In genomic region chr13:110382447-110382901, GRCm38 (mm10) we compare ENCODE assay signal across 9 mouse cellular contexts. TPM values are rescaled to one million over a fixed set of nuclear protein-coding genes. Genes with fewer than 3 reads are reported as not detected.
DNase-seq lines count a peak whose midpoint lies in the region; ATAC-seq and TF ChIP-seq lines count a peak whose summit lies in the region.
"Had no signal": no experiment of that assay in that cellular context is flagged by ENCODE, and none has a peak within 500 bp of the region (broad histone marks: within the 10 kb centered on the region; RNA-seq: fewer than 3 reads in every experiment).

No protein-coding gene starts in this region.

- no peak for TF ChIP-seq POLR2A in kidney, adult 2 months (IDR thresholded peaks at IDR 0.05; ENCODE audit: low read depth, low read length)

- no peak overlapping the region for H3K4me3 ChIP-seq in kidney, adult 2 months (ENCODE audit: insufficient read depth, low read depth, low read length)
- no peak overlapping the region for H3K4me3 ChIP-seq in kidney, embryonic 16.5 days (ENCODE audit: low read length)
- H3K4me3 ChIP-seq in ES-E14 (ENCODE audit: insufficient read depth in 1 of 2, low read depth in 1 of 2, low read length in 2 of 2, poor library complexity in 1 of 2, severe bottlenecking in 1 of 2) = no peak overlapping the region
- no peak overlapping the region for H3K4me3 ChIP-seq in hindbrain, embryonic 15.5 days
- no peak overlapping the region for H3K4me3 ChIP-seq in midbrain, embryonic 11.5 days (ENCODE audit: low read depth, low read length)

- no peak overlapping the region for H3K27ac ChIP-seq in kidney, adult 2 months (ENCODE audit: insufficient read depth, low read depth, low read length)
- no peak overlapping the region for H3K27ac ChIP-seq in kidney, embryonic 16.5 days (ENCODE audit: low read length)
- H3K27ac ChIP-seq in ES-E14 (ENCODE audit: insufficient read depth, low read depth, low read length, poor library complexity, severe bottlenecking) = no peak overlapping the region
- H3K27ac ChIP-seq in hindbrain, embryonic 15.5 days (replicated peaks) = no peak overlapping the region
- H3K27ac ChIP-seq in midbrain, embryonic 11.5 days (ENCODE audit: low read depth, low read length) = no peak overlapping the region

- no peaks in the 10 kb centered on the region for H3K9me3 ChIP-seq in kidney, embryonic 16.5 days (ENCODE audit: low read length)
- no peaks in the 10 kb centered on the region for H3K9me3 ChIP-seq in ES-E14 (ENCODE audit: control insufficient read depth, insufficient read depth, low read depth, low read length)
- H3K9me3 ChIP-seq in hindbrain, embryonic 15.5 days = no peaks in the 10 kb centered on the region
- no peaks in the 10 kb centered on the region for H3K9me3 ChIP-seq in midbrain, embryonic 11.5 days (ENCODE audit: control insufficient read depth, low read length)

- WGBS in kidney, adult 2 months = 18% methylated on average over 5 of the region's 5 CpGs
- WGBS in kidney, embryonic 16.5 days = 18% methylated on average over 5 of the region's 5 CpGs
- WGBS in hindbrain, embryonic 15.5 days = 20% methylated on average over 5 of the region's 5 CpGs
- 21% methylated on average over 5 of the region's 5 CpGs for WGBS in midbrain, embryonic 11.5 days

- H3K4me2 ChIP-seq in kidney, embryonic 16.5 days (replicated peaks; ENCODE audit: low read depth, low read length) = no peak overlapping the region
- H3K4me2 ChIP-seq in hindbrain, embryonic 15.5 days = no peak overlapping the region
- H3K4me2 ChIP-seq in midbrain, embryonic 11.5 days = no peak overlapping the region

- in situ Hi-C loops in ES-E14 (cut with MboI; ENCODE audit: low sequenced_read_pairs in 2 of 2, unreplicated experiment in 2 of 2) = loop anchor here (5.0 to 25.0 kb wide), 3 partner anchors 855 to 1030 kb away; no protein-coding TSS in a partner anchor

- peak; percentile 38 for DNase-seq in kidney, adult 2 months
- peak; percentile 57 for DNase-seq in ES-E14 (ENCODE audit: low read depth, low spot score)
- peak; percentile 97 for DNase-seq in midbrain, embryonic 11.5 days (ENCODE audit: low spot score, missing footprints)
- DNase-seq in yolk sac, embryonic 10.5 days (ENCODE audit: low spot score) = no peak
- no peak for DNase-seq in frontal cortex, postnatal 14 days (ENCODE audit: low spot score in 2 of 2)

- H3K9ac ChIP-seq in kidney, embryonic 16.5 days (replicated peaks; ENCODE audit: low read length) = no peak overlapping the region
- H3K9ac ChIP-seq in ES-E14 (ENCODE audit: insufficient read depth, low read depth, low read length, poor library complexity, severe bottlenecking) = no peak overlapping the region
- no peak overlapping the region for H3K9ac ChIP-seq in hindbrain, embryonic 15.5 days
- H3K9ac ChIP-seq in midbrain, embryonic 11.5 days (ENCODE audit: low read length) = no peak overlapping the region

- no peak for ATAC-seq in kidney, embryonic 16.5 days (ENCODE audit: low FRiP score, low TSS enrichment)
- ATAC-seq in common myeloid progenitor, adult 5-6 weeks (replicated peaks; ENCODE audit: low read depth, poor library complexity, severe bottlenecking) = peak; percentile 54; the same call in 1 of the 2 replicates
- 0 out of 2 replicates have a peak, but pooled peaks have one; percentile 34 for ATAC-seq in hindbrain, embryonic 15.5 days (ENCODE audit: low FRiP score, low read depth)
- peak; percentile 55; the same call in 1 of the 2 replicates for ATAC-seq in midbrain, embryonic 11.5 days (ENCODE audit: low FRiP score)

- H3K4me1 ChIP-seq in kidney, adult 2 months (ENCODE audit: control insufficient read depth, insufficient read depth, low read length) = no peaks in the 10 kb centered on the region
- H3K4me1 ChIP-seq in kidney, embryonic 16.5 days (ENCODE audit: insufficient read depth, low read length) = no peaks in the 10 kb centered on the region
- H3K4me1 ChIP-seq in ES-E14 (ENCODE audit: control insufficient read depth in 2 of 2, insufficient read depth in 2 of 2, low read length in 2 of 2, poor library complexity in 1 of 2) = no peaks in the 10 kb centered on the region
- no peaks in the 10 kb centered on the region for H3K4me1 ChIP-seq in hindbrain, embryonic 15.5 days (replicated peaks)
- H3K4me1 ChIP-seq in midbrain, embryonic 11.5 days (ENCODE audit: control insufficient read depth, insufficient read depth, low read length) = no peaks in the 10 kb centered on the region

- H3K36me3 ChIP-seq in kidney, adult 2 months (ENCODE audit: control insufficient read depth, insufficient read depth, low read length) = no peaks in the 10 kb centered on the region
- H3K36me3 ChIP-seq in kidney, embryonic 16.5 days (ENCODE audit: insufficient read depth, low read length) = no peaks in the 10 kb centered on the region
- no peaks in the 10 kb centered on the region for H3K36me3 ChIP-seq in ES-E14 (ENCODE audit: control insufficient read depth, insufficient read depth, low read length, poor library complexity, severe bottlenecking)
- H3K36me3 ChIP-seq in hindbrain, embryonic 15.5 days = no peaks in the 10 kb centered on the region
- no peaks in the 10 kb centered on the region for H3K36me3 ChIP-seq in midbrain, embryonic 11.5 days (ENCODE audit: control insufficient read depth, insufficient read depth, low read length)

- TF ChIP-seq CTCF in kidney, adult 2 months (conservative IDR thresholded peaks at IDR 0.05; ENCODE audit: insufficient read depth, insufficient read length, low read depth, low read length) = 0 out of 2 replicates have a peak, but pooled peaks have one; percentile 8

- H3K27me3 ChIP-seq in kidney, adult 2 months (replicated peaks; ENCODE audit: control insufficient read depth, insufficient read depth, low read length) = no peaks in the 10 kb centered on the region
- no peaks in the 10 kb centered on the region for H3K27me3 ChIP-seq in kidney, embryonic 16.5 days (ENCODE audit: insufficient read depth, low read length)
- H3K27me3 ChIP-seq in hindbrain, embryonic 15.5 days = no peaks in the 10 kb centered on the region
- no peaks in the 10 kb centered on the region for H3K27me3 ChIP-seq in midbrain, embryonic 11.5 days (ENCODE audit: control insufficient read depth, insufficient read depth, low read length)

TF ChIP-seq in ES-E14, 5 proteins besides CTCF, POLR2A, EP300 and RAD21:
- TF ChIP-seq HCFC1 (IDR thresholded peaks at IDR 0.05; ENCODE audit: borderline replicate concordance, insufficient read depth, low read length) (no peak), ZC3H11A (IDR thresholded peaks at IDR 0.05; ENCODE audit: borderline replicate concordance, low read depth, low read length) (peak; percentile 96), MAFK (IDR thresholded peaks at IDR 0.05; ENCODE audit: insufficient read depth, low read depth, low read length) (0 out of 2 replicates have a peak, but pooled peaks have one; percentile 40), CHD2 (IDR thresholded peaks at IDR 0.05; ENCODE audit: low read depth, low read length) (no peak), ZNF384 (IDR thresholded peaks at IDR 0.05; ENCODE audit: low read depth, low read length) (peak; percentile 83)

RNA-seq across cellular contexts. Expression of gene Plk2, which starts 12.4 kb away (rescaled TPM):
- 4.5 and 5.4 TPM in 2 replicates for polyA plus RNA-seq in kidney, adult 2 months (2012; rRNA removed)
- 89.4 and 91.2 TPM in 2 replicates for polyA plus RNA-seq in kidney, embryonic 16.5 days (2015; fragmentation: Nextera tagmentation; extraction: Ambion mirVana)
- total RNA-seq in ES-E14 (2012; rRNA removed) = 85.4 and 118 TPM in 2 replicates
- total RNA-seq in common myeloid progenitor, adult 5-6 weeks (2017) = 14.5 and 15.8 TPM in 2 replicates
- 113 and 123 TPM in 2 replicates for polyA plus RNA-seq in hindbrain, embryonic 15.5 days (2015; fragmentation: Nextera tagmentation; extraction: Ambion mirVana)
- polyA plus RNA-seq in midbrain, embryonic 11.5 days (2014; fragmentation: Nextera tagmentation; extraction: Ambion mirVana) = 63.4 and 68.6 TPM in 2 replicates

RNA-seq across cellular contexts. Expression of gene Gapt, which starts 25.5 kb away (rescaled TPM):
- 0.05 and 0.30 TPM in 2 replicates for polyA plus RNA-seq in kidney, adult 2 months (2012; rRNA removed)
- 0.17 and 0.20 TPM in 2 replicates for polyA plus RNA-seq in kidney, embryonic 16.5 days (2015; fragmentation: Nextera tagmentation; extraction: Ambion mirVana)
- total RNA-seq in ES-E14 (2012; rRNA removed) = not detected in 2 replicates
- 1.7 and 2.7 TPM in 2 replicates for total RNA-seq in common myeloid progenitor, adult 5-6 weeks (2017)
- 0.12 TPM in 1 of 2 replicates, not detected in the other for polyA plus RNA-seq in hindbrain, embryonic 15.5 days (2015; fragmentation: Nextera tagmentation; extraction: Ambion mirVana)
- 0.26 TPM in 1 of 2 replicates, not detected in the other for polyA plus RNA-seq in midbrain, embryonic 11.5 days (2014; fragmentation: Nextera tagmentation; extraction: Ambion mirVana)
- total RNA-seq: layer of hippocampus, postnatal 10 days had no signal

Comparison
In these comparisons a context has a peak if more than half of its experiments do, and no peak if none do; other contexts are left out.
1. RNA of gene Plk2, which starts 12.4 kb away (polyA plus RNA-seq): 113 to 123 TPM in hindbrain, embryonic 15.5 days, 89.4 to 91.2 TPM in kidney, embryonic 16.5 days and 63.4 to 68.6 TPM in midbrain, embryonic 11.5 days; 4.5 to 5.4 TPM in kidney, adult 2 months; every median in the first group is over 10 times any median in the second.
2. DNase-seq: peak in kidney, adult 2 months (single experiment), ES-E14 (single experiment) and midbrain, embryonic 11.5 days (single experiment); none in yolk sac, embryonic 10.5 days (single experiment) and frontal cortex, postnatal 14 days (0 of 2).